Mouse (Mus musculus) kidney, embryonic 14.5 days (tissue): ENCODE results near the gene Arhgap15. TPM values are rescaled to one million over a fixed set of nuclear protein-coding genes. Genes with fewer than 3 reads are reported as not detected.

Experiments
- ATAC-seq: fragments of 200-750 bp; cut with Nextera tagmentation; 2 replicates; pipeline ENCODE4 v1.8.0; 2017; ENCODE audit warnings: moderate number of reproducible peaks, mild to moderate bottlenecking, moderate TSS enrichment, moderate library complexity; ENCODE audit not compliant: low FRiP score, low TSS enrichment
- H3K27ac ChIP-seq: fragments of 300-500 bp; sonication (generic); 2 replicates; pipeline ENCODE4 v1.5.1; 2014; ENCODE audit warnings: low read depth, mild to moderate bottlenecking, low read length, moderate library complexity, mixed read lengths
- H3K27me3 ChIP-seq: fragments of 300-500 bp; sonication (generic); 2 replicates; pipeline ENCODE4 v1.6.1; 2014; ENCODE audit warnings: mild to moderate bottlenecking, low read length; ENCODE audit not compliant: control insufficient read depth, insufficient read depth
- H3K36me3 ChIP-seq: fragments of 300-500 bp; sonication (generic); 2 replicates; pipeline ENCODE4 v1.6.1; 2014; ENCODE audit warnings: low read length, mixed read lengths; ENCODE audit not compliant: control insufficient read depth, insufficient read depth
- H3K4me1 ChIP-seq: fragments of 300-500 bp; sonication (generic); 2 replicates; pipeline ENCODE4 v1.6.1; 2014; ENCODE audit warnings: low read length, mixed read lengths; ENCODE audit not compliant: control insufficient read depth, insufficient read depth
- H3K4me2 ChIP-seq: fragments of 300-500 bp; sonication (generic); replicated peaks from 2 replicates; pipeline ENCODE4 v1.6.1; 2014; ENCODE audit warnings: low read depth, mild to moderate bottlenecking, low read length
- H3K4me3 ChIP-seq: fragments of 300-500 bp; sonication (generic); 2 replicates; pipeline ENCODE4 v1.5.1; 2014; ENCODE audit warnings: mild to moderate bottlenecking, low read length
- H3K9ac ChIP-seq: fragments of 300-500 bp; sonication (generic); 2 replicates; pipeline ENCODE4 v1.6.1; 2014; ENCODE audit warnings: low read depth, mild to moderate bottlenecking, low read length, moderate library complexity
- H3K9me3 ChIP-seq: fragments of 300-500 bp; sonication (generic); 2 replicates; pipeline ENCODE4 v1.6.1; 2016; ENCODE audit warnings: low read length; ENCODE audit not compliant: control insufficient read depth
- WGBS: fragments of 180-500 bp; shearing (Covaris S2); extraction: QIAGEN DNeasy Blood & Tissue Kit; methylation state at CpG from one replicate; pipeline ENCODE4 v1.1.7; 2014; 5-methylcytosine and 5-hydroxymethylcytosine counted together
- polyA plus RNA-seq: library from polyadenylated mRNA; unstranded; fragments of >200 nt; fragmentation: Nextera tagmentation; extraction: Ambion mirVana; gene quantifications from 2 replicates; pipeline ENCODE4 v1.2.1, GENCODE M21; 2014

The Arhgap15 gene
- polyA plus RNA-seq, 1 experiment from 2014 or later = 1.0 TPM

GRCm38 (mm10) chr2:44389556-44389955 lies 640.9 kb downstream of the Arhgap15 start:
- Histone ChIP-seq H3K4me2 (no peak overlapping the region), H3K9me3 (no peaks in the 10 kb centered on the region), H3K27me3 (no peaks in the 10 kb centered on the region), H3K4me1 (no peaks in the 10 kb centered on the region), H3K4me3 (no peak overlapping the region), H3K27ac (no peak overlapping the region), H3K9ac (no peak overlapping the region), H3K36me3 (no peaks in the 10 kb centered on the region)
- ATAC-seq = no peak
- WGBS = 92% methylated on average over 4 of the region's 4 CpGs

GRCm38 (mm10) chr2:44393789-44394188 lies 645.2 kb downstream of the Arhgap15 start:
- H3K4me3 ChIP-seq = no peak overlapping the region
- H3K4me1 ChIP-seq = no peaks in the 10 kb centered on the region
- H3K9me3 ChIP-seq = no peaks in the 10 kb centered on the region
- H3K36me3 ChIP-seq = no peaks in the 10 kb centered on the region
- no peak overlapping the region for H3K4me2 ChIP-seq
- no peak overlapping the region for H3K27ac ChIP-seq
- no peaks in the 10 kb centered on the region for H3K27me3 ChIP-seq
- no peak for ATAC-seq
- 71% methylated on average over 8 of the region's 8 CpGs for WGBS
- H3K9ac ChIP-seq = no peak overlapping the region

GRCm38 (mm10) chr2:44394956-44395501 lies 646.4 kb downstream of the Arhgap15 start:
- WGBS = 61% methylated on average over 6 of the region's 6 CpGs

GRCm38 (mm10) chr2:44395577-44395976 lies 647.0 kb downstream of the Arhgap15 start:
- H3K4me2 ChIP-seq = no peak overlapping the region
- no peaks in the 10 kb centered on the region for H3K36me3 ChIP-seq
- WGBS = 69% methylated on average over 2 of the region's 2 CpGs
- no peak overlapping the region for H3K9ac ChIP-seq
- H3K27me3 ChIP-seq = no peaks in the 10 kb centered on the region
- ATAC-seq = no peak
- H3K9me3 ChIP-seq = no peaks in the 10 kb centered on the region
- H3K4me1 ChIP-seq = no peaks in the 10 kb centered on the region
- H3K4me3 ChIP-seq = no peak overlapping the region
- no peak overlapping the region for H3K27ac ChIP-seq

More at GRCm38 (mm10) chr2:44394956-44395501, 646.4 kb downstream of the Arhgap15 start:
- H3K4me3 ChIP-seq = no peak overlapping the region
- H3K9ac ChIP-seq = no peak overlapping the region
- H3K36me3 ChIP-seq = no peaks in the 10 kb centered on the region
- no peak for ATAC-seq
- no peak overlapping the region for H3K27ac ChIP-seq
- H3K9me3 ChIP-seq = no peaks in the 10 kb centered on the region
- H3K4me2 ChIP-seq = no peak overlapping the region
- H3K4me1 ChIP-seq = no peaks in the 10 kb centered on the region
- H3K27me3 ChIP-seq = no peaks in the 10 kb centered on the region

- no peak overlapping the region for H3K9ac ChIP-seq
- no peaks in the 10 kb centered on the region for H3K36me3 ChIP-seq
- H3K27ac ChIP-seq = no peak overlapping the region
- WGBS = 40% methylated on average over 1 of the region's 1 CpGs
- no peaks in the 10 kb centered on the region for H3K9me3 ChIP-seq
- no peaks in the 10 kb centered on the region for H3K4me1 ChIP-seq
- no peak for ATAC-seq
- no peak overlapping the region for H3K4me2 ChIP-seq
- no peaks in the 10 kb centered on the region for H3K27me3 ChIP-seq
- no peak overlapping the region for H3K4me3 ChIP-seq
Measured at GRCm38 (mm10) chr2:44397209-44397608, 648.6 kb downstream of the Arhgap15 start.

- Histone ChIP-seq H3K27me3 (no peaks in the 10 kb centered on the region), H3K36me3 (no peaks in the 10 kb centered on the region), H3K27ac (no peak overlapping the region), H3K4me3 (no peak overlapping the region), H3K4me1 (no peaks in the 10 kb centered on the region), H3K4me2 (no peak overlapping the region), H3K9me3 (no peaks in the 10 kb centered on the region), H3K9ac (no peak overlapping the region)
- 93% methylated on average over 4 of the region's 4 CpGs for WGBS
- no peak for ATAC-seq
Measured at GRCm38 (mm10) chr2:44397735-44398337, 649.2 kb downstream of the Arhgap15 start.

GRCm38 (mm10) chr2:44399191-44399926 lies 650.7 kb downstream of the Arhgap15 start:
- H3K9me3 ChIP-seq = no peaks in the 10 kb centered on the region
- H3K4me3 ChIP-seq = no peak overlapping the region
- H3K4me1 ChIP-seq = no peaks in the 10 kb centered on the region
- ATAC-seq = no peak
- no peak overlapping the region for H3K4me2 ChIP-seq
- no peak overlapping the region for H3K9ac ChIP-seq
- no peak overlapping the region for H3K27ac ChIP-seq
- no peaks in the 10 kb centered on the region for H3K27me3 ChIP-seq
- H3K36me3 ChIP-seq = no peaks in the 10 kb centered on the region

GRCm38 (mm10) chr2:44401704-44402422 lies 653.2 kb downstream of the Arhgap15 start:
- ATAC-seq = no peak
- no peak overlapping the region for H3K4me2 ChIP-seq

GRCm38 (mm10) chr2:44411660-44412059 lies 663.0 kb downstream of the Arhgap15 start:
- 66% methylated on average over 2 of the region's 2 CpGs for WGBS
- H3K4me1 ChIP-seq = no peaks in the 10 kb centered on the region
- no peak overlapping the region for H3K4me3 ChIP-seq
- H3K27me3 ChIP-seq = no peaks in the 10 kb centered on the region
- no peak overlapping the region for H3K27ac ChIP-seq
- no peak for ATAC-seq
- no peaks in the 10 kb centered on the region for H3K36me3 ChIP-seq
- no peak overlapping the region for H3K4me2 ChIP-seq
- H3K9ac ChIP-seq = no peak overlapping the region
- H3K9me3 ChIP-seq = no peaks in the 10 kb centered on the region

More at GRCm38 (mm10) chr2:44401704-44402422, 653.2 kb downstream of the Arhgap15 start:
- no peak overlapping the region for H3K4me3 ChIP-seq
- H3K27me3 ChIP-seq = no peaks in the 10 kb centered on the region
- no peaks in the 10 kb centered on the region for H3K9me3 ChIP-seq
- 37% methylated on average over 3 of the region's 3 CpGs for WGBS
- no peak overlapping the region for H3K9ac ChIP-seq
- H3K4me1 ChIP-seq = no peaks in the 10 kb centered on the region
- no peak overlapping the region for H3K27ac ChIP-seq
- no peaks in the 10 kb centered on the region for H3K36me3 ChIP-seq
